Mouse (Mus musculus) embryonic facial prominence, embryonic 15.5 days (tissue): Measurements from ENCODE around the gene Olfr222. TPM values are rescaled to one million over a fixed set of nuclear protein-coding genes. Genes with fewer than 3 reads are reported as not detected.
"Not testable (repeated sequence)": the region's sequence is repeated elsewhere in the genome, so short reads cannot be mapped to it uniquely, and the experiment has no call there.

ENCODE experiments used
- ATAC-seq: fragments of 200-750 bp; cut with Nextera tagmentation; 2 replicates; pipeline ENCODE4 v1.8.0; 2017; ENCODE audit warnings: low read depth, moderate TSS enrichment; ENCODE audit not compliant: insufficient number of reproducible peaks, low FRiP score, low TSS enrichment
- H3K27ac ChIP-seq: fragments of 300-500 bp; sonication (generic); replicated peaks from 2 replicates; pipeline ENCODE4 v1.5.1; 2015; ENCODE audit warnings: mild to moderate bottlenecking, inconsistent platforms
- H3K27me3 ChIP-seq: fragments of 300-500 bp; sonication (generic); 2 replicates; pipeline ENCODE4 v1.6.1; 2015; ENCODE audit warnings: inconsistent platforms
- H3K36me3 ChIP-seq: fragments of 300-500 bp; sonication (generic); 2 replicates; pipeline ENCODE4 v1.6.1; 2015; ENCODE audit warnings: mild to moderate bottlenecking, inconsistent platforms
- H3K4me1 ChIP-seq: fragments of 300-500 bp; sonication (generic); 2 replicates; pipeline ENCODE4 v1.6.1; 2015; ENCODE audit warnings: inconsistent platforms
- H3K4me2 ChIP-seq: fragments of 300-500 bp; sonication (generic); replicated peaks from 2 replicates; pipeline ENCODE4 v1.6.1; 2015; ENCODE audit warnings: mild to moderate bottlenecking, inconsistent platforms
- H3K4me3 ChIP-seq: fragments of 300-500 bp; sonication (generic); replicated peaks from 2 replicates; pipeline ENCODE4 v1.5.1; 2015; ENCODE audit warnings: mild to moderate bottlenecking, inconsistent platforms
- H3K9ac ChIP-seq: fragments of 300-500 bp; sonication (generic); 2 replicates; pipeline ENCODE4 v1.6.1; 2015; ENCODE audit warnings: inconsistent platforms
- H3K9me3 ChIP-seq: fragments of 300-500 bp; sonication (generic); replicated peaks from 2 replicates; pipeline ENCODE4 v1.6.1; 2016; ENCODE audit warnings: inconsistent platforms
- WGBS: fragments of 180-500 bp; shearing (Covaris S2); methylation state at CpG from one replicate; pipeline ENCODE4 v1.1.7; 2015; 5-methylcytosine and 5-hydroxymethylcytosine counted together
- polyA plus RNA-seq: library from polyadenylated mRNA; unstranded; fragments of >200 nt; fragmentation: Nextera tagmentation; extraction: Ambion mirVana; gene quantifications from 2 replicates; pipeline ENCODE4 v1.2.1, GENCODE M21; 2015

Gene Olfr222
- polyA plus RNA-seq = 0.30 and 0.43 TPM in 2 replicates

GRCm38 (mm10) chr11:59576135-59576534, at the start of gene Olfr222:
TSS of gene Olfr222 (minus strand) at chr11:59576235.
- H3K27me3 ChIP-seq = peaks cover 14% of the 10 kb centered on the region
- not testable (repeated sequence) for H3K4me2 ChIP-seq, H3K9me3 ChIP-seq, H3K4me3 ChIP-seq, H3K4me1 ChIP-seq, H3K36me3 ChIP-seq, ATAC-seq, H3K27ac ChIP-seq, H3K9ac ChIP-seq

- Histone ChIP-seq H3K4me1 (no peaks in the 10 kb centered on the region), H3K9me3 (no peaks in the 10 kb centered on the region), H3K9ac (no peak overlapping the region), H3K36me3 (no peaks in the 10 kb centered on the region), H3K4me3 (no peak overlapping the region), H3K4me2 (no peak overlapping the region), H3K27me3 (no peaks in the 10 kb centered on the region), H3K27ac (no peak overlapping the region)
- 25% methylated on average over 6 of the region's 6 CpGs for WGBS
- peak; percentile 60; the same call in 1 of the 2 replicates for ATAC-seq
Measured at GRCm38 (mm10) chr11:59624017-59624630, 48.1 kb upstream of the Olfr222 start.

GRCm38 (mm10) chr11:59622214-59622613, 46.2 kb upstream of the Olfr222 start:
- no peaks in the 10 kb centered on the region for H3K36me3 ChIP-seq
- WGBS = 62% methylated on average over 3 of the region's 3 CpGs
- H3K4me2 ChIP-seq = no peak overlapping the region
- H3K4me1 ChIP-seq = no peaks in the 10 kb centered on the region
- no peak overlapping the region for H3K9ac ChIP-seq
- H3K9me3 ChIP-seq = no peaks in the 10 kb centered on the region
- H3K27ac ChIP-seq = no peak overlapping the region
- ATAC-seq = no peak
- H3K27me3 ChIP-seq = no peaks in the 10 kb centered on the region
- no peak overlapping the region for H3K4me3 ChIP-seq

- not testable (repeated sequence) for H3K4me2 ChIP-seq, H3K27me3 ChIP-seq, H3K9me3 ChIP-seq, H3K9ac ChIP-seq, H3K4me3 ChIP-seq, H3K27ac ChIP-seq, H3K4me1 ChIP-seq, H3K36me3 ChIP-seq, ATAC-seq
- WGBS = 90% methylated on average over 2 of the region's 2 CpGs
Measured at GRCm38 (mm10) chr11:59616986-59617385, 41.0 kb upstream of the Olfr222 start.

GRCm38 (mm10) chr11:59614120-59614519, 38.1 kb upstream of the Olfr222 start:
- no peaks in the 10 kb centered on the region for H3K4me1 ChIP-seq
- no peaks in the 10 kb centered on the region for H3K9me3 ChIP-seq
- 56% methylated on average over 4 of the region's 4 CpGs for WGBS
- ATAC-seq = no peak
- no peak overlapping the region for H3K4me2 ChIP-seq
- H3K4me3 ChIP-seq = no peak overlapping the region
- H3K27ac ChIP-seq = no peak overlapping the region
- no peaks in the 10 kb centered on the region for H3K27me3 ChIP-seq
- H3K36me3 ChIP-seq = no peaks in the 10 kb centered on the region
- no peak overlapping the region for H3K9ac ChIP-seq

GRCm38 (mm10) chr11:59611646-59612045, 35.6 kb upstream of the Olfr222 start:
- no peak overlapping the region for H3K4me3 ChIP-seq
- H3K4me2 ChIP-seq = no peak overlapping the region
- no peaks in the 10 kb centered on the region for H3K9me3 ChIP-seq
- no peaks in the 10 kb centered on the region for H3K36me3 ChIP-seq
- no peak overlapping the region for H3K9ac ChIP-seq
- 76% methylated on average over 5 of the region's 5 CpGs for WGBS
- no peaks in the 10 kb centered on the region for H3K4me1 ChIP-seq
- ATAC-seq = no peak
- no peaks in the 10 kb centered on the region for H3K27me3 ChIP-seq
- no peak overlapping the region for H3K27ac ChIP-seq

GRCm38 (mm10) chr11:59602287-59602686, 26.3 kb upstream of the Olfr222 start:
- no peaks in the 10 kb centered on the region for H3K4me1 ChIP-seq
- no peaks in the 10 kb centered on the region for H3K36me3 ChIP-seq
- H3K4me2 ChIP-seq = no peak overlapping the region
- no peaks in the 10 kb centered on the region for H3K9me3 ChIP-seq
- ATAC-seq = no peak
- WGBS = 80% methylated on average over 1 of the region's 1 CpGs
- 0 out of 2 replicates have a peak, but pooled peaks cover 3% of the 10 kb centered on the region for H3K27me3 ChIP-seq
- no peak overlapping the region for H3K4me3 ChIP-seq
- no peak overlapping the region for H3K27ac ChIP-seq
- H3K9ac ChIP-seq = no peak overlapping the region

- H3K9ac ChIP-seq = no peak overlapping the region
- no peak overlapping the region for H3K27ac ChIP-seq
- WGBS = 75% methylated on average over 3 of the region's 3 CpGs
- ATAC-seq = no peak
- H3K4me1 ChIP-seq = no peaks in the 10 kb centered on the region
- no peaks in the 10 kb centered on the region for H3K36me3 ChIP-seq
- no peaks in the 10 kb centered on the region for H3K9me3 ChIP-seq
- H3K4me3 ChIP-seq = no peak overlapping the region
- H3K27me3 ChIP-seq = 0 out of 2 replicates have a peak, but pooled peaks cover 3% of the 10 kb centered on the region
- H3K4me2 ChIP-seq = no peak overlapping the region
Measured at GRCm38 (mm10) chr11:59600872-59601271, 24.8 kb upstream of the Olfr222 start.

- H3K9ac ChIP-seq = no peak overlapping the region
- no peak overlapping the region for H3K4me3 ChIP-seq
- 57% methylated on average over 7 of the region's 7 CpGs for WGBS
- no peaks in the 10 kb centered on the region for H3K36me3 ChIP-seq
- no peaks in the 10 kb centered on the region for H3K4me1 ChIP-seq
- H3K27ac ChIP-seq = no peak overlapping the region
- H3K4me2 ChIP-seq = no peak overlapping the region
- H3K27me3 ChIP-seq = 0 out of 2 replicates have a peak, but pooled peaks cover 3% of the 10 kb centered on the region
- ATAC-seq = no peak
- H3K9me3 ChIP-seq = no peaks in the 10 kb centered on the region
Measured at GRCm38 (mm10) chr11:59599211-59599610, 23.2 kb upstream of the Olfr222 start.

- 85% methylated on average over 8 of the region's 8 CpGs for WGBS
- H3K9me3 ChIP-seq = no peaks in the 10 kb centered on the region
- H3K36me3 ChIP-seq = no peaks in the 10 kb centered on the region
- H3K27me3 ChIP-seq = 0 out of 2 replicates have a peak, but pooled peaks cover 3% of the 10 kb centered on the region
- no peaks in the 10 kb centered on the region for H3K4me1 ChIP-seq
- no peak for ATAC-seq
- H3K27ac ChIP-seq = no peak overlapping the region
- H3K4me2 ChIP-seq = no peak overlapping the region
- H3K4me3 ChIP-seq = no peak overlapping the region
- H3K9ac ChIP-seq = no peak overlapping the region
Measured at GRCm38 (mm10) chr11:59596950-59597349, 20.9 kb upstream of the Olfr222 start.

DNA sequence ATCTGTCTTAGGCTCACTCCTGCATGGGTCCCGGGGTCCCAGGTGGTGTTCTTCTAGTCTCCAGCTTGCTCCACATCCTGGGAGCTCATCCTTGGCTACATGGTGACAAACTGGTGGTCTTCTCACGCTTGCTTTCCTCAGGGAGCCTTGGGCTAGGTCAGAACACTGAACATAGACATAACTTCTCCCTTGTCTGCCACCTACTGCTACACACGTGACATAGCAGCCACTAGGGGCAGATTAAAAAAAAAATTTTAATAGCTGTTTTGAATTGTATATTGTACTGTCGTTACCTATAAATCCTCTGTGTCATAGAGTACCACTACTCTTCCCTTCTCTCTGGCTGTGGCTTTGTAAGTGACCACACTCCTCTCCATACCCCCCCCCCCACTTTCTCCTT, 20.1 kb upstream of the Olfr222 start:
- 0 out of 2 replicates have a peak, but pooled peaks cover 3% of the 10 kb centered on the region for H3K27me3 ChIP-seq
- H3K4me2 ChIP-seq = no peak overlapping the region
- H3K36me3 ChIP-seq = no peaks in the 10 kb centered on the region
- WGBS = 40% methylated on average over 4 of the region's 4 CpGs
- no peak for ATAC-seq
- no peak overlapping the region for H3K9ac ChIP-seq
- no peaks in the 10 kb centered on the region for H3K4me1 ChIP-seq
- H3K9me3 ChIP-seq = no peaks in the 10 kb centered on the region
- no peak overlapping the region for H3K27ac ChIP-seq
- no peak overlapping the region for H3K4me3 ChIP-seq

DNA sequence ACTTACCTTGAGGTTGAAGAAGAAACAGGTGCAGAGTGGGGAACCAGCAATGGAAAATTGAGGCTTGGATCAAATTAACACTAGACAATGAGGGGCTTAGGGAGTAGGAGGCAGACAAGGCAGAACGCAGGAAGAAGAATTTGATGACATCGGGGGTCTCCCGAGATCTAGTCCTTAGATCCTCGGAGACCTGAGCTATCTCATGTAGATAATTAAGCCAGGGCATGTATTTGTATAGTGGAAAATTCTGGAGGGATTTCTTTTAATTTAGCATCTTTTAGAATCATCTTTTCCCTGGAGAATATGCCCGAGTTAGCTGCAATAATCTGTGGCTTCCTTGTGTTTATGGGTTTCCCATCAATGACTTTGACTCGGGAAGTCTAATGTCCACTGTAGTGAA, 17.2 kb upstream of the Olfr222 start, which contains the start of gene Olfr223:
Olfr223 (minus strand) TSS at position 101 of the 400 bp plus-strand sequence.
- WGBS = 74% methylated on average over 6 of the region's 6 CpGs
- H3K4me2 ChIP-seq = no peak within 1 kb of the TSS
- no peak for ATAC-seq
- no peak within 1 kb of the TSS for H3K4me3 ChIP-seq
- H3K9ac ChIP-seq = no peak within 1 kb of the TSS
- peaks cover 4% of the 10 kb centered on the region; the same call in 1 of the 2 replicates for H3K27me3 ChIP-seq
- no peaks in the 10 kb centered on the region for H3K36me3 ChIP-seq
- no peaks in the 10 kb centered on the region for H3K9me3 ChIP-seq
- H3K27ac ChIP-seq = no peak within 1 kb of the TSS
- no peaks in the 10 kb centered on the region for H3K4me1 ChIP-seq
